Mouse (Mus musculus) cerebellum, adult 11 months (tissue): ENCODE measurements around the gene Ptprt.

Source experiments
- DNase-seq: peaks from one replicate; pipeline ENCODE4 v3.0.0; 2022

The Ptprt gene

DNA sequence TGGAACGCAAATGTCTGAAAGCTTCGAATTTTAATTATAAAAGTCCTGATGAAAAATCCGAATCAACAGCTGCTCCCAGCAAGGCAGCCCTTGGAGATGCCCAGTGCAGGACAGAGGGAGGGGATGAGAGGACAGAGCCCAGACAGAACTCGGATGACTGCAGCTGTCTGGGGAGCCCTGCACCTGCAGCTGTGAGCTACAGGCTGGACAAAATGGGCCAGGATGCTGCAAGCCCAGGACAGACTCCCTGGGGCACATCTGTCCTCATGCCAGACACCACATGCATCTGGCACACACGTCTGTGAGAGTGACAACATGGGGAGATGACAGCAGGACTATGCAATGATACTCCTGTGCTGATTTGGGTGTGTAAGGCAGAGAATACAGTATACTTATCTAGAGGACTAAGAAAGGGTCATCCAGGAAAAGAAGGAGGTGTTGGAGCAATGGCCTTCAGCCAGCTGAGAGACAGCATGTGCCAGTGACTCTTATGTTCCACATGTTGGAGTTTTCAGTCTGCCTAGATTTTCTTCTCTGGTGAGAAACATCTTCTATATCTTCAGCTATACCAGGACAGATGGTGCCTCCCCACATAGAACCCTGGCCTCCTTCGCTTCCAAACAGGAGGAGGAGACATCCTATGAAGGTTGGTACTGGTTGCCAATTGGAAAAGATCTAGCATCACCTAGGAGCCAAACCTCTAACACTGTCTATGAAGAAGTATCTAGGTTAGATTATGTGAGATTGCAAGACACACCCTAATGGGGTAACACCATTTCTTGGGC, 259.4 kb downstream of the Ptprt start:
- DNase-seq: no peak

DNA sequence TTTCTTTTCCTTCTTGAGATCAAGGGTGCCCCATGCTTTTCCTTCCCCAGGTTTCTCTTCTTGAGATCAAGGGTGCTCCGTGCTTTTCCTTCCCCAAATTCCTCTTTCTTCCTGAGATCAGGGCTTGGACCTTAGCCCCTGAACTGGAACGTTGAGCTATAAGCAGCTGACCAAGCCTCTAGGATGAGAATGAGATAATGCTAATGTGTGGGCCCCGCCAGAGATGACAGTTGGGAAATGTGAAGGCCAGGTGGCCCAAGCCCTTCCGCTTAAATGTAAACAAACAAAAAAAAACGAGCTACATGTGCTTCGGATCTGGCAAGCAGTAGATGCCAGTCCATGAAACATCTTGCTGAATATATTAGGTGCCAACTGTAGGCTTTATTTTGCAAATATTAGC, 266.3 kb downstream of the Ptprt start:
- peak; percentile 14 for DNase-seq

DNA sequence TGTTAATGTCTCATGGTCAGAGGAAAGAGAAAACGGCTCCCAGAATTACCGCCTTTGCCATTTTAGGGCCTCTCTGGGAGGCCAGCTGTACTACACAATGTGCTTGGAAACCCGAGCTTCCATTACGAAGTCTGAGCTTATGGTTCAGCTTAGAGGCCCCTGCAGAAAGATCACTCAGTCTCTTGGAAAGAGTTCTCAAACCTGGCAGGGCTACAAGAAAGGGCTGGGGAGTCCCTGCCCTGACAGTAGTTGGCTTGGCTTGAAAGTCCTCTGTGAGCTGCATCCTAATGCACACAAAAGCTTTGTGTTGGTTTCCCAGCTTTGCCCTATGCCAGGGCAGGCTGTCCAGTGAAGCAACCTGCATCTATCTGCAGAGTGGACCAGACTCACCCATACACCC, 269.1 kb downstream of the Ptprt start:
- DNase-seq: no peak

DNA sequence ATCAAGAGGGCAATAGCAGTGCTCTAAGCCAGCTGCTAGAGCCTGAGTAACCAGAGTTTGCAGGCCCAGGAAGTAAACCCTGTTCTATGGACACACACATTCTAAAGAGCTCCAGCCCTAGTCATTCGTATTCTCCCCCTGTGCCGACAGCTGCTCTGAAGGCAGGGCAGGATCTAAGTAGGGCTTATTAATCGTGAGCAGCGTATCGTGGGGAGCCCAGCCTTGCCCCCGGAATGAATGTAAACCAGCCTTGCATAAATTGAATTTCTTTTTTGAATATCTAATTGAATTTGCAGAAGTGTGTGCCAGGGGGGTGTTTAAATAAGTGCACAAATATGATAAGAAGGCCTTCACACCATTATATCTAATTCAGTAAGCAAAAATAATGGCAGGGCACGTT, 283.6 kb downstream of the Ptprt start:
- DNase-seq: no peak

DNA sequence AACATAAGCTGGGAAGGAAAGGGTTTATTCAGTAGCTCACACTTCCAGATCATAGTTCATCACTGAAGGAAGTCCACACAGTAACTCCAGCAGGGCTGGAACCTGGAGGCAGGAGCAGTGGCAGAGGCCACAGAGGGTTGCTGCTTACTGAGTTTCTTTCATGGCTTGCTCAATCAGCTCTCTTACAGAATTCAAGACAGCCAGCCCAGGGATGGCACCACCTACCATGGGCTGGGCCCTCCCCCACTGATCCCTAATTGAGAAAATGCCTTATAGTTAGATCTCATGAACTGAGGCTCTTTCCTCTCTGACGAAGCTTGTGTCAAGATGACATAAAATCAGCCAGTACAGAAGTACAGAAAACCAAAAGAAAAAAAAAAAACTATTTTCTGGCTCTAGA, 311.9 kb downstream of the Ptprt start:
- DNase-seq: no peak

DNA sequence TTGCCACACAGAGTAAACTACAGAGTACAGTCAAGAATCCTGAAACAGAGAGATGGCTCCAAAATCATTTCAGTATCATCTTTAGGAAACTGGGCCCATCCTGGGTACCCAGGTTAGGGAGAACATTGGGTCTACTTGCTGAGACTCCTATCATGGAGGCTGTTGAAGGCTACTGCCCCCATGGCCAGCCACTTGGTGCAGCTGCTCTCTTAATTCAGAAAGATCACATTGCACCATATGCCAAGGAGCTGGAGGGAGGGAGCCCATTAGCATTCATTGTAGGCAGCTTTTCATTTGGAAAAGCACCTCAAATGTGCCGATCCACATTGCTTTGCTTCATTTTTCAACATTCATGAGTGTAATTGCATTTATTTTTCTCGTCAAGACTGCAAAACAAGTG, 319.1 kb downstream of the Ptprt start:
- DNase-seq: no peak

DNA sequence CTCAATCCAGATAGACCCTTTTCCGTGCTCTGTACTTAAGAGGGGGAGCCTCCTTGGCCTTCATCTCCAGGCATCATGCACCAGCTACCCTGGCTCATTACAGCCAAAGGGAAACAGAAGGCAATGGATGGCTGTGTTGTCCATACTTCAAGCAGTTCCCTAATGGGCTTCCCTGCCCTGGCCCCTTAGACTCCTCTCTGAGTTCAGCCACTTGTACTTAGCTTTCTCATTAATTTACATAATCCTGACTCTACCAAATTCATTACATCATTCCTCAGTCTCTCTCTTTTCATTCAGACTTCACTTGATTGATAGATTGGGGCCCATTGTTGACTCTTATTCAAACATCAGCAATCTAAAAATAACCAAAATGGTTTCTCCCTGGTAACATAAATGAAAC, 320.7 kb downstream of the Ptprt start:
- DNase-seq: no peak

DNA sequence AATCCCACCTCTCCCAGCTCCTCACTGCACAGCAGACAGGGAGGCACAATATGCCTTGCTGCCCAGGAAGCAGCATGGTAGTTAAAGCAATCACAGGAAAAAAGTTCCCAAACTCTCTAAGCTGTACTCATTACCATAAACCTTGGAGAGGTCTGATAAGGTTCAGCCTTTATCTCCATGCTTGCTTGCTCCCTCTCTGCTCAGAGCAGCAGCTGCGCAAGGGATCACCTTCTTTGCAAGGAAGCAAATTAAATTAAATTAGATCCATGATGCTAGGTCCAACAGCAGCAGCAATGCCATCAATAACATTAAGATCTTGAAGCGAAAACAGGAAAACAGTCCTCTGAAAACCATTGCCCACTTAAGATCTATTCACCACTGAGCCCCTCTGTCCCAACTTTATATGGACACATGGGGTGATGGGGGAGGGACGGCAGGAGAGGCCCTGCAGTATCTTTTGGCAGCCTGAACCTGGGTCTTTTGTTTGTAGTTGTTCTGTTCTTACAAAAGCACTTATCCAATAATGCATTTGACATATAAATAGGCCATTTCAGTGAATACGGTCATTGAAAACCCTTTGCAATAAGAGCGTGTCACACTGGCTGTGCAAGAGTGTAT, 328.8 kb downstream of the Ptprt start:
- no peak for DNase-seq

DNA sequence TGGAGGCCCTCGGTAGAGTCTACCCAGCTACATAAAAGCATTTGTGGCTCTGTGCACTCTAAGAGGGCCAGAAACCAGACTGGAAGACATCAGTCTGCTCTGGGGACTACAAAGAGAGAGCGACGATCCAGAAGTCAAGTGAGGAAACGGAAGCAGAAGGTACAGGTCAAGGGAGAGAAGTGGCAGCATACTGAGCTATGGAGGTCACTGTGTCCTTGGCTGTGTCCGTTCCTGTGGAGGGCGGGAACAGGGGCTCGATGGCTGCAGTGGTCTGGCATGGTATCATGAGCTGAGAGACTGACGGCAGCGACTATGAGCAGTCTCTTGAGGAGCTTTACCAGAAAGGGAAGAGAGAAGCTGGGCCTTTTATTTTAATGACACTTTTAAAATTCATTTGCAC, 331.5 kb downstream of the Ptprt start:
- no peak for DNase-seq

DNA sequence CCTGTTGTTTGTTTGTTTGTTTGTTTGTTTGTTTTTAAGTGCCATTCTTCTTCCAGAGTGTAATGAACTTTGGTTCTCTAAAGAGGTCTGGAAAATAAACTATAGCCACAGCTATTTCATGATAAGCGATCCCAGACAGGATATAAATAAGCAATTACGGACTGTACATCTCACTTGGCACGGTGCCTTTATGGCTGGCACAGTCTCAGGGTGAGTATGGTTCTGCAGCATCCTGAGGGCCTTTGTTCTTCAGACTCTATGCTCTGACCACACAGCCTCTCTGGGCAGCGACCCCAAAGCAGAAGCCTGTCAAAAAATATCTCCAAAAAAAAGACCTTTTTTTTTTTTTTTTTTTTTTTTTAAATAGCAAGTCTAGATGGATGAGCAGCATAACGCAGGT, 338.5 kb downstream of the Ptprt start:
- DNase-seq: no peak

DNA sequence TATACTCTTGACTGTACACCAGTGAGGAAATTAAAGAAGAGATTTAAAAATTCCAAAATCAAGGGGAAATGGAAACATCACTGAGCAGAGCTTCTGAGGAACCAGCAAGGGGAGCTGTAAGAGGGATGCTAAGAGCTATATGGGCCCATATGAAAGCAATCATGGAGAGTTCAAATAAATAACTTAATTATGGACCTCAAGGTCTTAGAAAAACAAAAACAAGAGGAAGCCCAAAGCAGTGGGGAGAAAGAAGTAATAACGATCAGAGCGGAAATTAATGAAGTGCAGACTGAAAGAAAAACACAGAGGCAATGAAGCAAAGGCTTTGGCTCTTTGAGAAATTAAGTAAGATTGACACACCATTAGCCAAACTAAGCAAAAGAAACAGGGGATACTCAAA, 353.0 kb downstream of the Ptprt start:
- DNase-seq: no peak

DNA sequence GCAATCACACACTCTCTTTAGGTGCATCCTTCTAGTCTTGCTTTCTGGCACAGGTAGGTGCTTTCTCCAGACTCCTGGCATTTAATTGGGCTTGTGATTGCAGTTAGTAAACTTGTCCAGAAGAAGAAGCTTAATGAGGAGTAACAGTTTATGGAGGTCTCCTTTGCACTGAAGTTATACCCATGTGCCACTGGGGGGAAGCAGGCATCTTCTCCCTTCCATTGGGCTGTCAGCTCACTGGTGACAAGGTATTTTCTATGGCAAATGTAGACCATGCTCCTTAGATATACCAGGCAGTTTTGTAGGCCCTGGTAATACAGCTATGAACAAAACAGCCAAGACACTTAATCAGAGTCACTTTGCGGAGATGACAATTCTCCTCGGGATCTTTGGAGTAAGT, 366.9 kb downstream of the Ptprt start:
- DNase-seq: no peak

DNA sequence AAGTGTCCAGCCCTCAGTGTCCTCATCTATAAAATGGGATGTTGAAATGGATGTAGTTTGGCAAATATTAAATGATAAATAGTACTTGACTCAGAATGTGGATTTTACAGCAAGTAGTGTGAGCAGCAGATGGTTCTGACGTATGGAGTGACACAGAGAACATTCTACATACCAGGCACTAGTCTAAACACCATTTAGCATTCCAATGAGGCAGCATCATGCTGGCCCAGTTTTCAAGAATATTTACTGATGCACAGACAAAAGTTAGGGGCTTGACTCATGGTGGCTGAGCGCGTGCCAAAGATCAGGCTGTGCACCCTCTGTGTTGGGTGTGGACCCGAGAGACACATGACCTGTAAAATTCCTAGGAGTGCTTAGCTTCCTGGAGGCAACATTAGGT, 378.3 kb downstream of the Ptprt start:
- no peak for DNase-seq

DNA sequence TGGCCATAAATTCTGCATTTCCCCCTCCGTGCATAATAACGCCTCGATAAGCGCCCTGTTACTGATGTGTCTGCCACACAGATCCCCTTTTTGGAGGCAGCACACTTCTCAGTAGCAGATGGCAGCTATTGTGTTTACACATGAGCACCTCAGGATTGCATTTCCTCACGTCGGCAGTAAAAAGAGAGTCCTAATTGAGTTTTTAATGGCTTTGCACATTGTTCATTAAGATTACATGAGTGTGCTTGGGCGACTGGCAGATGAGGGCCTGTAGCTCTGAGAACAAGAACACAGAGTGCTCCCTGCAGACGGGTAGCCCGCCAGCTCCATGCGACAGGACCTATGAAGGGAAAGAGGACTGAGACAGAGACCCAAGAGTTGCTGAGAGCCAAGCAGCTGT, 378.8 kb downstream of the Ptprt start:
- DNase-seq: no peak

DNA sequence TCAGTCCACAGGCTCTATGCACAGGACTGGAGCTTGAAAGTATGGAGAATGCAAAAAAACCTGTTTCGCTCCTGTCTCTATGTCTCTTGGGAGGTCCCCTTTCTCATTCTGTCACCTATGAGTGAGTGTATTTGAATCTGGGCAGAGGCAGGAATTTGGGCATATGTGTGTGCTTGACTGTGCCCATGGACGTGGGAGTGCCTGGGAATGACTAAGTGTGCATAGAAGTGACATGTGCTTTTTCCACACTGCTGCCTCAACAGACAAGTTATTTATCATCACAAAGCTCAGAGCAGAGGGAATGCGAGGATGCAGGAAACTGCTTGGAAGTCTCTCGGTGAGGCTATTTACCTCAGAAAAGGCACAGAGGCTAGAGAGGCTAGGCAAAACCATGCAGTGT, 387.1 kb downstream of the Ptprt start:
- no peak for DNase-seq

DNA sequence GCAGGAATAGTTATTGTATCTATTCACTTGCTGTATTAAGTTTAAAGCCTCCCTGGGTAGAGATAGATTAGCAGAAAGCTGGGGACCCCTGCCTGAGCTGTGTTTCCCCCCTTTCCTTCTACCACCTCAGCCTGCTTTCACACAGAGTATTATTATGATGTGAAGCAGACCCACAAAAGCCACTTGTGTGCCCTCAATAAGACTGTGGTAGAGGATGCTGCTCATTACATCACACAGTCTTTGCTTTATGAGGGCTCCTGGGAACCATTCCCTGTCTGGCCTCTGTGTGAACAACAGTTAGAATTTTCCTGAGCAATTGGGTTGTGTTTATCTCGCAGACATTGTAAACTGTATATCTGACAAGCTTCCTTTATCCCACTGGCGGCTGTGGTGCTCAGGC, 409.7 kb downstream of the Ptprt start:
- DNase-seq: no peak

DNA sequence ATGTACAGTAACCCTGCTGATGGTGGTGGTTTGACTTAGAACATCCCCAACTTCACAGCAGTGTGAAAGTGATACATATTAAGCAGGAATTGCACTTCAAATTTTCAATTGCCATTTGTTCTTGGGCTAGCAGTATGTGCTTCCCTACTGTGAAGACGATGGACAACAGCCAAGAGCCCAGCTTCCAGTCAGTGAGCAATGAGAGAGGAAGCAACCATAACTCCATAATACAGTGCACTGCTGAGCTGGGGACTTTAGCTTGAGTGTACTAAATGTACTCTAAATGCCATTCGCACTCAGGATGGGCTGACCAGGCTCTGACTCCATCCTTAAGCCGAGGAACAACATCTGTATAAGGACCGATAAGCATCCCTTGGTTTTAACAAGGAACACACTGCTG, 412.7 kb downstream of the Ptprt start:
- peak; percentile 27 for DNase-seq

DNA sequence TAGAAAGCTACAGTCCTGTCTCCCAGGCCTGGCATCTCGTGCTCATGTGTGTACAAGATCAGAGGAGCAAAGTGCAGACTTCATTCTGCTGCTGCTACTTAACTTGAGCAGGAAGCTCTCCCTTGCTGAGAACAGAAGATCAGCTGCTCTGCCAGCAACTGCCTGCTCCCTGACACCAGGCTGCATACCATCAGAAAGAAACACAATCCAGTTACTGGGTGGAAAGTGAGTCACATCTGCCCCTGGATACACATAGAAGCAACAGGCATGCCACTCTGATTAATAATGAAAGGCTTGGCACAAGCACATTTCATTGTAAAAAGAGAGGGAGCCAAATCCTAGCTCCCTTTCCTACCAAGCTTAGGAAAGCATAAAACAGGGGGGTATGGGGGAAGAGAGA, 438.5 kb downstream of the Ptprt start:
- DNase-seq: no peak

DNA sequence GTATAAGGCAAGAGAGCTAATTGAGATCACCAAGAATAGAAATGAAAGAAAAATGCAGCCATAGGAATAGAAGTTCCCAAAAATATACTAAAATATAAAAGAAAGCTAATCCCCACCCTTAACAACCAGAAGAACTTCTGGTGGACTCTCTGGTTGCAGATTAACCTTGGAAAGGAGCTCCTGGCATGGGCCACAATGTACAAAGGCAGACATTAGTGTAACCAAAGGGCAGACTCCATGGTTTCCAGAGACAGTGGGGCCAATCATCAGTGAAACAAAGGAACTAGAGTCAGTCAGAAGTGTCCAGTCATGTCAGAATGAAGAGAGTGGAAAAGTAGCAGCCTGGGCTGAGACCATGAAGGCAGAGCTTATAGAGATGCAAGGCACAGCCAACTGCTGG, 440.4 kb downstream of the Ptprt start:
- DNase-seq: no peak

DNA sequence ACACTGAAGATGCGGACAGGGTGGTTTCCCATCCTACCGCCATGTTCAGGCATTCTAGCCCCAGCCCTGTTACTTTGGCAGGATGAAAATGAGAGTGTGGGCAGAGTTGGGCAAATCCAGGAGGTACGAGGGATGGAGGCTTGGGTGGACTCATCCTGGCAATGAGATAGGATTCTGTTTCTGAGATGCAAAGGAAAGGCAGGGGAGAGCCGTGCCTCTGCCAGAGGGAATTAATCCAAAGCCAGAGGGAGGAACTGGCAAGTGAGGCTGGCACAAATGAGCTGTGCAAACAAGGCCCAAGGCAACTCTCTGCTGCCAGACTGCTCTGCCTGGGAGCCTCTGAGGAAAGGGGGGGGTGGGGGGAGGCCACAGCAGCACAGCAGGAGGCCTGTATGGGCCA, 441.4 kb downstream of the Ptprt start:
- peak; percentile 20 for DNase-seq

DNA sequence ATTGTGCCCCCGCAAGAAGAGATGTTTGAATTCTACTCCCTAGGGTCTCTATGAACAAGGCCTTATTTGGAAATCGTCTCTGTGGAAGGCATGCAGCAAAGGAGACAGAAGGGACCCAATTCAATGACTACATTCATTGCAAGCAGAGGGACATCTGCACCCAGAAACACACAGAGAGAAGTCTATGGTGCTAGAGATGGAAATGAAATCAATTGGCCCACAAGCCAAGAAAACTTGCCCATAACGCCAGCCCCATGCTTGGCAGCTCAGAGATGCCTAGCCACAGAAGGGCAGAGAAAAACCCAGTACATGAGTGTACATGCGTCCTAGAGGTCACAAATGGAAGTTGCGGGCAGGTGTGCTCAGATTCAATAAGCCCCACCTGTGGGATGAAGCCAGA, 443.1 kb downstream of the Ptprt start:
- DNase-seq: no peak

DNA sequence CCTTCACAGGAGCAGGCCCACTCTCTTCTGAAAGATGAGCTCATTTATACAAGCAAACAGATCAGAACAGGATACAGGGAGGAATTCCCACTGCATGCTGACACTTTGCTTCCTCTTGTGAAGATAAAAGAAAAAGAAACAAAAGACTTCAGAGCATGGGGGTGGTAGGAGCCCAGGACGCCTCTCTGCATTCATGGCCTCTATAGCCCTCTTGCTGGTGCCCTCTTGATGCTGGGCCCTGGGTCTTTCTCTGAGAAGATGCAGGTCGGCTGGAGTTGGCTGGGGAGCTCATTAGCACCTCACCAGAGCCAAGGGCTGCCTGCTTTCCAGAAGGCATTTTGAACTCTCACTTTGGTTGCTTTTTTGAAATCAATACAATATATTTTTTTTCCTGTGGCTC, 448.6 kb downstream of the Ptprt start:
- no peak for DNase-seq

DNA sequence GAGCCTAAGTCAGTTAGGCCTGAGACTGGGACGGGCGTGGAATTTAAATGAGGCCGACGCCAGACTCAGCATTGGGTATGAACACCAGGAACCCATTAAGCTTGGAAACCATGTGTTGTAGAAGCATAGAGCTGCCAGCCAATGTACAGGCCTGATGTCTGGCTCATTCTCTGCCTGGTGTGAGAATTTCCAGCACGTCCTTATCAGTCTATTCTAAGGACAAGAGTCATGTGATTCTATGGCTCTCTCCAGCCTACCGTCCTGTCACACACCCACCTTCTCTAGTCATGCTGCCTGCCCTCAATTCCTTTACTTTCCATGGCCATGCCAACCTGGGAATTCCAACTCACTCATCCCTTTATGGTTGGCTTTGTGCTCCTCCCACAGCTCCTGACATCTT, 450.4 kb downstream of the Ptprt start:
- DNase-seq: no peak

DNA sequence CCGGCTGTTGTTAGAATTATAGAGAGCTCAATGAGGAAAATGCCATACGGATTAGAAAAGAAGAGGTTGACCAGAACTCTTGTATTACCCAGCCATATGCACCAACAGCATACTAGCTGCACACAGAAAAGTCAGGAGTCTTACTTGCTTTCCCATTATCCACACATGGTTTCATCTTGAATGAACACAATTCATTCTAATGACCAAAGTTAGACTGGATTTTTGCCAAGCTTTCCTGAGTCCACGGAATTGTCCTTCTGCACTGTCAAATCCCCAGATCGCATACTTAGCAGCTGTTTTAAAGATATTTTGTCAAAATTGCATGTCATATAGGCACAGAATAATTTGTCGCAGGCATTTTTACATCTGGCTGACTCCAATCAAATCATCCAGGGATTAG, 463.6 kb downstream of the Ptprt start:
- DNase-seq: no peak
